Mouse (Mus musculus) urinary bladder, postnatal 10 days (tissue): ENCODE measurements around the gene Nup88.
"Not testable (repeated sequence)": the region's sequence is repeated elsewhere in the genome, so short reads cannot be mapped to it uniquely, and the experiment has no call there.

Source experiments
- DNase-seq: peaks from one replicate; pipeline ENCODE4 v3.0.0; 2022; ENCODE audit warnings: low spot score

Gene Nup88

DNA sequence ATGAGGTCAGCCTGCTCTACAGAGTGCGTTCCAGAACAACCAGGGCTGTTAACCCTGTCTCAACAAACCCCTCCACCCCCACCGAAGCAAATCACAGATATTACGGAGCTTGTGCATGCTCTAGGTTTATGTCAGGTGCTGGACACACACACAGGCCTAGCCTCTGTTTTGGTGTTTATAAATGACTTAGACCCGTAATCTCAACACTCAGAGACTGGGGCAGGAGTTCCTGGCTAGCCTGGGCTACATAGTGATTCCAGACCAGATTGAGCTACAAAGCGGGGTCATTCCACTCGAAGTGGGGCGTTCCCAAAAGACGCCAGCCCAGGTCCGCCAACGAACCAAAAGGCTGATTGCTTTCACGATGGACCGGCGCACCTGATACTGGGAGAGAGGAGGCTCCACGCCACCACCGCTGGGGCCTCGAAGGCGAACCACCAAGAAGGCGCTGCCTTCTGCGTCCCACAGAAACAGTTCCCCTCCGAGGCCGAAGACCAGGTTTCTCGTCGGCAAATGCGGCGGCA, 440 bp downstream of the Nup88 start:
- DNase-seq = no peak

DNA sequence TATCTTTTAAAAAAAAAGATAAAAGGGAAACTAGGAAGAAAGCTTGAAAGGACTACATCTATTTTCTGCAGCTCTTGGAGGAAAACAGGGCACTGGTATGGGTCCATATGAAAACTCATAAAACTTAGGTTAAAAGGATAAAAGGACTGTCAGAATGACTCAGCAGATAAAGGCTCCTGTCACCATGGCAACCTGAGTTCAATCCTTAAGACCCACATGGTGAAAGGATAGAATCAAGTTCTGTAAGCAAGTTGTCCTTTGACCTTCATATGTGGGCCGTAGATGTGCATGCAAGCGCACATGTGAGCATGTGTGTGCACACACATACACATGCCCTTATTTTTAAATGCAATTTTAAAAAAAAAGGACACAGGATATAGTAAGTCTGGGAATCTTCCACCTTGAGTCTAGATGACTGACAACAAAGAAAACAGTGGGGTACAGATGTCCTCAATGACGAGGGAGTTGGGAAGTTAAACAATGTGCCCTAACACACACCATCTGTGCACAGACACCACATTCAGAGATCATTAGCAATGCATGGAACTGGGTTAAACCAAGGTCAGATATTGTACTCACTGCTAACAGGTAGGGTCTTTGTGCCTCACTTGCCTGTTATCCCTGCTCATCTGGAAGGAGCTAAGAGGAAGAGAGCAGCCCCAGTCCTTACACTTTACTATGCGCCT, 5.4 kb downstream of the Nup88 start:
- DNase-seq = no peak

DNA sequence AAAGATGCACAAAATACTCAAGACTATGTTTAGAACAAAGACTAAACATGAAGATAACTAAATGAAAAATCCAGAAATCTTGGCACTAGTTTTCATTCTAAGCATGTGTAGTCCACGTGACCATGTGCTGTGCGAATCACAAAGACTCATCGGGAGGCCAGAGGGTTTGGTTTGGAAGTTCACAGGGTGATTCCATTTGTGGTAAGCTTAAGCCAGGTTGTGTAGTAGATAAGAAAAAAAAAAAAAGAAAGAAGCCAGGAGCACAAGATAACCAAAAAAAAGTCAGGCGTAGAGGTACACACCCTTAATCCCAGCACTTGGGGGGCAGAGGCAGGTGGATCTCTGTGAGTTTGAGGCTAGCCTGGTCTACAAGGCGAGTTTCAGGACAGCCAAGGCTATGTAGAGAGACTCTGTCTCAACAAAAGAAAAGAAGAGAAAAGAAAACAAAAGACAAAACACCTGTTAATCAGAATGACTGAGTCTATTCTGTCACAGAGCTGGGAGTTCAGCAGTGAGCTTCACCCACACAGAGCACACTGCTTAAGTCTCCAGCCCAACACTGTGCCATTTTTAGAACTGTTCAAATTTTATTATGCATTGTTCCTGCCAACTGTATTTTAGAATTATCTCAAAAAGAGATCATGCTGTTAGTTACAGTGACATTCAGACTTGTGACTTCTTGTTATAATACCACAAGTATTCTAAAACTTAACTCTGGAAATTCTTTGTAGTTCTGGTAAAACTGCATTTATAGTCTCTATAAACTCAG, 8.8 kb downstream of the Nup88 start:
- DNase-seq = no peak

DNA sequence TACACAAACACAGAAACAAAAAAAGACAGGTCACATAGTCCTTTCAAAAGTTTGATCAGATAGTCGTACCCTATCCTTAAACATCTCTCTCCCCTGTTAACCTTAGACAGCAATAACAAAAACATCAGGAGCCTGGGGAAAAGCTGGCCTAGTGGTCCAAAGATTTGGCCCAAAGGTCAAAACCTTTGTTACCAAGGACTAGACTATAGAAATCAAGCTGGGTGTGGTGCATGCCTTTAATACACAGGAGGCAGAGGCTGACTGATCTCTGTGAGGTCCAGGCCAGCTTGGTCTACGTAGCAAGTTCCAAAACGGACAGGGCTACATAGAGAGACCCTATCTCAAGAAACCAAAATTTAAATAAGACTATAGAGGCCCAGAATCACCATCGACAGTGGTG, 15.1 kb downstream of the Nup88 start:
- no peak for DNase-seq

DNA sequence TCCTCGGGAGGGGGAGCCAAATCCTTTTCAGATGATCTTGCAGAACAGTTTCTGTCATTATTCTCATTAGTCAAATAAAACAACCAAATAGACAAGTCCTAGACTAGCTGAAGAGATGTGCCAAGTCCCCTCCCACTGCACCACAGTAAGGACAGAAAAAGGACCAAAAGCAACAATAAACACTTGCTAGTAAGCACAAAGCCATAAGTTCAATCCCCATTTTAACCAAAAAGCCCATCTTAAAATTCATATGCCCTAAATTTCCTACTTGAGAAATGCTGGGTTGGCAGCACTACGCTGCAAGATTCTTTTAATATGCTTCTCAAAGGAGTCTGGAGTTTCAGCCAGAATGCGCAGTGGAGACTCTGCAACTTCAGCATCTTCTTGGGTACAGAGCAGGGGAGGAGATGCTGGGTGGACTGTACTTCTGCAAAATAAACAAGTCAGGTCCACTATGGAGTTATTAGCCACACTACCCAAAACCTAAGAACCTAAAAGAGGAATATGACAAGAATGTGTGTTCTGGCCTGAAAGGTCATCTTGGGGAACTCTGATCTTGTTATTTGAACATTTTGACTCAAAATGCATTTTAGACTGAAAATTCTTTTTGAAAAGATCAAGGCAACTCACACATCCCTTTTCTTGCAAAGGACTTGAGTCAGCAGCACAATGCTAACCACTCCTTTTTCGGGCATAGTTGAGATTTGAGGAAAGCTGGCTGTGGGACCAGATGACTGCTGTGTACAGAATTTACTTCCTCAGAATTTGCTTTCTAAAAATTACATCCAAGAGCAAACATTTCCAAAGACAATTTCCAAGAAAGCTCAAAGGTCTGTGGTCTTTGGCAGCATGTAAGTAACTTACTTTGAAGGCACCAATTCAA, 24.6 kb downstream of the Nup88 start:
- no peak for DNase-seq

DNA sequence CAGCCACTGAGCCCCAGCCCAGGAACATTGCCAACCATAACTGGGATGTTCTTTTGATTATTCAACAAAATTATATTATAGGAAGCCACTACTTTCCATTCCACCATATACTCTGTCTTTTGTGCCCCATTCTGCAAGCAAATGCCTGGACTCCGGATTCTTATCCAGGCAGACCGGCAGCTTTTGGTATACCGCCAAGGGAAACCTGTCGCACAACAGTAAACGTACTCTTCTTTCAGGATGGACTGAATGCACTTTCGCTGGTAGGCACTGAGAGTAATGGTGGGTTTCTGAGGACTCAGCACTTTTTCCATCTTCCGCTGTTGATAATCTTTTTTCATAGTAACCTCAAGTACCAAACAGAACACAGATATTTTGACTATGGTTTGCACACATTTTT, 26.1 kb downstream of the Nup88 start:
- no peak for DNase-seq

DNA sequence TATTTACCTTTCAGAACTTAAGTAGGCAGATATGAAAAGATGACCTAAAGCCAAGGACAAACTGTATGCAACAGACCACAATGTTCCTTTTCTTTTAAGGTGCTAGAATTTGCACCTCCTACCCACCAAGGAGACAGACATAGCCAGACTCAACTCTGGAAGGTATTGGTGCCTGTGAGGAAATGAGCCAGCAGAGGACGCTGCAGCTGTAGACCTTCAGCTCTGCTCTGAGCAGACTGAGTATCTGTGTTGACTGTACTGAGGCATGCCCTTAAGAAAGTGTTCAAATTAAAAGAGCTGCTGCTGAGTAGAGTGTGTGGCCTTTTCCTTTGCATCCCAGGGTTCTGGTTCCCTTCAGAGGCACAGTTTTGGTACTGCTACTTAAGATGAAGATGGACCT, 27.2 kb downstream of the Nup88 start:
- DNase-seq = no peak

DNA sequence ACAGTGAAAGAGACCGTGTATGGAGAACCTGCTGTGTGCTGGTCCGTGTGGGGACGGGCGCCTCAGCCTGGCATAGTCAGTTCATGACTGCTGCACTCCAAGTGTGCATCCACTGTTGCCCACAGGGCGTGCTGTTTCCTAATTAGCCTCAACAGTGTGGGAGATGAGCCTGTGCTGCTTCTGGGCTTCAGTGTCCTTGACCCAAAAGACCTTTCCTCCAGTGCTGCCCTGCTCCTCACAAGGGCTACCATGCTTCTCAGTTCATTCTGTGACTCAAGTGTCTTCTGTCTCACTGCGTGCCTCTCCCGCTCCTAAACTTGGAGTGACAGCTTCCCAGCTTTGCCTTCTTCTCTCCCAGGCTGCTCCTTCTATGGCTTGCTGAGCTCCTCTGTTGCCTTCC, 34.5 kb downstream of the Nup88 start:
- no peak for DNase-seq

DNA sequence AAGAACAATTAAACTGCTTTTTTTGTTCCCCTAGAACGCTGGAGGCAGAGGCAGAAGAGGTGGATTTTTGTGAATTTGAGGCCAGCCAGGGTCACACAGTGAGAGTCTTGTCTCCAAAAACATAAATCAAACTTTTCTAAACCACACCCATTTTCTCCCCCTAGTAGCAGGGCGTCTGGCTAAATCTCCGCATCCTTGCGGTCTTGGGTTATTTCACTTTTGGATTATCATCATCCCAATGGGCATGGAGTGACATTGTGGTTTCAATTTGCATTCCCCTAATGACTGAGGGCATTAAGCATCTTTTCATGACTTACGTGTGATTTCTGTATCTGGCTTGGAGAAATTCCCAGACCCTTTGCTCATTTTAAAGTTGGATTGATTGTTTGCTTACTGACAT, 38.3 kb downstream of the Nup88 start:
- DNase-seq = no peak

DNA sequence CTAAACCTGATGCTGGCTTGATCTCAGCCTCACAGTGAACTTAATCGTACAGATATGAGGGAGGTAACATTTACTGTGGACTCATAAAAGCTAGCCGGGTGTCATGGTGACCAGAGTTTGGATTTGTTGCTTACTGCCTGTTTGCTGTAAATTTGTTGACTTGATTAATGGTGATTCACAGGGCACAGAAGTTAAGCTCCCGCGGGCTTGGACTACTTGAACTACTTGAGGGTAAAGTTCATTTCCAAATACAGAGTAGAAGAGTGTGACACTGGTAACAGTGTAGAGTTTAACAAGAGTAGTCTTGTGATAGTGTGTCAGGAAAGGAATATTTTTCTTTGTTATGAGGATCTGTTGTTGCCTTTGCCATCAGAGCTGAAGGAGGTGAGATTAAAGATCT, 50.2 kb downstream of the Nup88 start:
- no peak for DNase-seq

DNA sequence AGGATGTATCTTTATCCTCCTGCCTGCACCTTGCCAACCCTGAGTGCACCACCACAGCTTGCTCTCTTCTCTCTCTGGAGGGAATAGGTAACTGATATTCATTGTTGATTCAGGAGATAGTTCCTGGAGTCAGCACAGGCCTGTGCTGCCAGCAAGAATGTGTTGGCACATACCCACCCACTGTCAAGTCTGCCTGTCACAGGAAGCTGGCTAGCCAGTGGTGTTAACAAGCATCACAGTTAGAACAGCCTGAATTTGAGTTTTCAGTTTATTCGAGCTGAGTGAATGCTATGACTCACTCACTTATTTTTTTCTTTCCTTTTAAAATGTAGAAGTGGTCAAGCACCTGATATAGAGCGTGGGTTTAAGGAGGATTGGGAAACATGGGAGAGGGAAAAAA, 51.9 kb downstream of the Nup88 start:
- no peak for DNase-seq

DNA sequence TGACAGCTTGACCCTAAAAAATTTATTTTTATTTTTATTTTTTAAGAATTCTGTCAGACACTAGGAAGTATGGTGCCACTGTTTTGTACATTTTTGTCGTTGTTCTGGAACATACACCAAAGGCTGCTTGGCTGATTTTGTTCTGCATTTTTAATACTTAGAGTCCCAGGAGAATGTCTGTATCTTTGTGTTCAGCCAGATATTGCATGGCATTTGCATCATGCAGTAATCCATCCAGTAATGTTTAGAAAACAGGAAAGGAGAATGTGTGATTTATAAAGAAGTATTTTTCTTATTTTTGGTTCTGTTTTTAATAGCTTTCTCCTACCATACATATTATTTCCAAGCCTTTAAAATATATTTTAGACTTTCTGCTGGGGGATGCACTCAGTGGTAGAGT, 57.9 kb downstream of the Nup88 start:
- DNase-seq = no peak

DNA sequence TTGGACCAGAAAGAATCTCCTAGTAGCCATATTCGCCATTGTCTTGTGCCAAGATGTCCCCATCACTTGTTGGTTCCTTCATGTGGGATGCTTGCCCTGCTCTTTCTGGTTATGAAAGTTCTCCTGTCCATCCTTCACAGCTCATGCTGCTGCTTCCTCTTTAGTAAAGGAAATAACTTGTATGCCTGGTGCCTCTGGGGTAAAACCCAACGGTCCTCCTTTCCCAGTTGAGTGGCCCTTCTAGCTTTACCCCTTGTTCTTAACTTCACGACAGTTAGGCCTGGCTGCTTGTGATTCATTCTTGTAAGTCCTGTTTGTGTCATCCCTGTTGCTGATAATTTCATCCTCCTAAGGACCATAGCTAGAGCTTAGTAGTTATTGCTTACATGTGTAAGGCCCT, 58.5 kb downstream of the Nup88 start:
- no peak for DNase-seq

DNA sequence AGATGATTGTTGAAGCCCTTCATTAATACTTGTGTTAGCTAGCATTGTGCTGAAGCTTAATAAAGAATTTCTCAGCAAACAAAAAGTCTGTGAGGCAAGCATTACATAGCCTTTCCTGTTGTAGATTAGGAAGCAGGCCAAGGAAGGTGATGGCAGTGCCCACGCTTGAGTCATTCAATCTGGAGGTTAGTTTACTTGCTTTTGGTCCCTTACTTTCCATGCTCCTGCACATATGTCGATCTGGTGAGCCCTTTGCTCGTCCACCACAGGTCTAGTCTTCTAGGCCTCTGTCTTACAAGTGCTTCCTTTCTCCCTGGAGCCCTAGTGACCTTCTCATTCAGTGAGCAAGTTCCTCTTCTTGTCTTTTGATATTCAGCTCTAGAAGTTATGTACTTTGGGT, 63.1 kb downstream of the Nup88 start:
- DNase-seq = no peak

DNA sequence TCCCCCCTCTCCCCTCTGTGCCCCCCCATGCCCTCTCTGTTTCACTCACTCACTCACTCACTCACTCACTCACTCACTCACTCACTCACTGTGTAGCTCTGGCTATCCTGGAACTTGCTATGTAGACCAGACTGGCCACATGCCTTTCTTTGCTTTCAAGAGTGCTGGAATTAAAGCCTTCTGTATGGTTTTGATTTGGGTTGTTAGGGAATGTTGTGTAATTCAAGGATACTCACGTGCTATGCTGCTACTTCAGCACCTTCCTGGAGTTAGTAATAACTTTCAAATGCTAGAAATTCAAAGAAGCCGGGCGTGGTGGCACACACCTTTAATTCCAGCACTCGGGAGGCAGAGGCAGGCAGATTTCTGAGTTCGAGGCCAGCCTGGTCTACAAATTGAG, 71.6 kb downstream of the Nup88 start:
- not testable (repeated sequence) for DNase-seq

DNA sequence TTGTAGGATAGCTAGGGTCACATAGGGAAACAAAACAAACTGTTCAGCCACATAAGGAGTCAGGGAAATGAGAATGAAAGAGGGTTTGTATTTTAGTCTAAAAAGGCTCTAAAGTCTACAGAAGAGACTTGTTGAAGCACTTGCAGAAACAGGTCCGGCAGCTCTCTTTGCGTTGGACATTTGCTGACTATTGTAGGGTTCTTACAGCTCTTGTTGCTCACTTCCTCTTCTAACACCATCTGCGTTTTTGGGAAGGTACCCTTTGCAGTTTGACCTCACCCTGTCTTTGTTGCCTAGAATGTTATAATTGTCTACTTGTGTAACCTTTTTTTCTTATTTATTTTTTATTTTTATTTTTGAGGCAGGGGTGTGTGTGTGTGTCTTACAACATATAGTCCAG, 72.1 kb downstream of the Nup88 start:
- DNase-seq = no peak
